Mouse (Mus musculus): ENCODE data around the gene Iffo2.

DNA sequence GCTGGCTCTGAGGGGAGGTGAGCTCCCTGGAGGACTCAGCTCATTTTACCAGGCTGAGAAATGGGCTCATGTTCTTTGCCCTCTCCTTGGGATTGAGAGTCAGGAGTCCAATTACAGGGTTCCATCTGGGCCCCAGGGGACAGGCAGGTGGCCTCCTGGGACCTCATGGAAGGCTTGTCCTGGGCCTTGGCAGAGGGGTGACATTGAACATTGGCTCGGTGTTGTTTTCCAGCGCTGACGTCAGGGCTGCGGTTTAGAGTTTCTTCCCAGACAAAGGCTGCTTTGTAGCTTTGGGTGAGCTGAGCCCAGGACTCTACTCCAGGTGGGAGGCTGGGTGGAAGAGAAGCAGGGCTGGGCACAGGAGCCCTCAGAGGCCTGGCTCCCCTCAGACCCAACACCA lies 57.4 kb downstream of the Iffo2 start:
- no peak for TF ChIP-seq POLR2A (IDR thresholded peaks at IDR 0.05; ENCODE audit: low read depth, low read length)
- TF ChIP-seq CTCF (conservative IDR thresholded peaks at IDR 0.05; ENCODE audit: insufficient read depth, insufficient read length, low read depth, low read length) = no peak
